Mouse (Mus musculus): ENCODE data around the gene Jakmip3.

DNA sequence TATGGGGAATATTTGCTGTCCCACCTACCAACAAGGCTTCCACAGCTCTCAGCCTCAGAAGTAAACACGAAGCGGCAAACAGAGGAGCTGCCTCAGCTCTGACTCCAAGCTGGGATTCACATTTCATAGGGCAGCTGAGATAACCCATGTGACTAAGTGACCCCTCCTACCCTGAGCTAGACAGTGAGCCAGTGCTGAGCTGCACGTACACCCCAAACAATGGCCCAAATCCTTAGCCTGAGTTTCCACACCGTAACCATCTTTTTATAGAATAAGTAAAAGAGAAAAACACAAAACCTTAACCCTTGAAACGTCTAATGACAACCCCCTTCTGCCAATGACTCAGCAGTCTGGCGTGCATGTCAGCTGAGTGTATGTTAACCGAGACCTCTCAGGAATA lies 33.5 kb upstream of the Jakmip3 start:
- no peak for TF ChIP-seq EP300 (optimal IDR thresholded peaks at IDR 0.05)
- no peak for TF ChIP-seq CTCF (IDR thresholded peaks at IDR 0.05; ENCODE audit: low read depth)

All from stomach, postnatal 0 days (tissue).